Mouse (Mus musculus): ENCODE results near the gene Zfp597. TPM values are rescaled to one million over a fixed set of nuclear protein-coding genes. Genes with fewer than 3 reads are reported as not detected.
"Not testable (repeated sequence)": the region's sequence is repeated elsewhere in the genome, so short reads cannot be mapped to it uniquely, and the experiment has no call there.

Zfp597 gene
- total RNA-seq, 2 experiments from 2014 or later: 31.7 to 32.6 TPM

DNA sequence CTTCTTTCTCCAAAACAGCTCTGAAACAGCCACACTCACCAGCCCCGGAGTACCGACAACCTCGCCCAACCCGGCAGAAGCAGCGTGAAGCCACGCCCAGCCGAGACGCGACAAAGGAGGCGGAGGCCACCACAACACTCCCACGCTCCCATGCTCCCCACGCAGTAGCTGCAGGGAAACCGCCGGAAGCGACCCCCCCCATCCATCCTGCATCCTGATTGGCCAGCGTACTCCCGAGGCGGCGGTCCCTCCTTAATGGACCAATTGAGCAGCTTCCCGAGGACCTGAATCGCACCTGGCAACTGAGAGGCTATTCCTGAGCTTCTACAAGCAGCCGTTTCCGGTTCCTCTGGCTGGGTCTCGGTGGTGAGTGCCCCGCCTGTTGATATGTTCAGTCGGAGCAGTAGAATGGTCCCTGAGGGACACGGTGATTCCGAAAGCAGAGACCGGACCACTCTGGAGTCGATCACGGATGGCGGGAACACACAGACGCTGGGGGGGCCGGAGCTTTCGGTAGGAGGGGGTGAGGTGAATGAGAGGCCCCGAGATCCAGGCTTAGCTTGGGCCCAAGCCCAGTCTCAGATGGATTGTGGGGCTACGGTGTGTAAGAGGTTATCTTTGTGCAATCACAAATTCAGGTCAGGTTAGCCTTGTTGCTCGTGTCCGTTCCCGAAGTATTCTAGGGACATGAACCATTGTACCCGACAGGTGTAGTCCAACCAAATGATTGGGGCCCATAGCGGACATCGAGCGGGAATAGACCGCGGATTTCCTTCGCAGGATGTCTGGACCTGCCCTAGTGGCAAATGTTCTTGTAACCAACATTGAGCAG, 11.9 kb downstream of the Zfp597 start, which contains the start of gene Naa60:
TSS of gene Naa60 (plus strand) at position 160 of the 832 bp plus-strand sequence.
- DNase-seq (ENCODE audit: extremely low spot score in 1 of 2, low spot score in 2 of 2): peak; percentile 90 to 96

DNA sequence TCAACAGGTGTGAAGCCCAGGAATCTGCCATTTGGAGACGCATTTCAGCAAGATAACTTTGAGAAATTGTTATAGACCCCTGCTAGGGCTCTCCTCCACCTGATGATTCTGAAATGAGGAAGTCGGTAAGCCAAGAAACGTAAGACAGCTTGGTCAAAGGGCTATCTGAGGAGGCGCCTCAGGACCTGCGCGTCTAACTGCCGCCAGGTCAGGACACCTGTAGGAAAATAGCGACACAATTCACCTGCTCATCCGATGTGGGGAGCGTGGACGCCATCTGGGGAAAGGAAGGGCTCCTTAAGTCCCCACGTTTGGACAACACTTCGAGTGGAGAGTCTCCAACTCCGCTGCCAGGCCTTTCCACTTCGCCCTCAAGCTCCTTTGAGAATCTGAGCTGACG, 12.5 kb downstream of the Zfp597 start:
- intact Hi-C loops (cut with DNase I): no loop called here
- DNase-seq (ENCODE audit: extremely low spot score in 1 of 2, low spot score in 2 of 2): no peak

More for the DNA sequence above, 11.9 kb downstream of the Zfp597 start, which contains the start of gene Naa60:
- intact Hi-C loops (cut with DNase I): no loop called here

DNA sequence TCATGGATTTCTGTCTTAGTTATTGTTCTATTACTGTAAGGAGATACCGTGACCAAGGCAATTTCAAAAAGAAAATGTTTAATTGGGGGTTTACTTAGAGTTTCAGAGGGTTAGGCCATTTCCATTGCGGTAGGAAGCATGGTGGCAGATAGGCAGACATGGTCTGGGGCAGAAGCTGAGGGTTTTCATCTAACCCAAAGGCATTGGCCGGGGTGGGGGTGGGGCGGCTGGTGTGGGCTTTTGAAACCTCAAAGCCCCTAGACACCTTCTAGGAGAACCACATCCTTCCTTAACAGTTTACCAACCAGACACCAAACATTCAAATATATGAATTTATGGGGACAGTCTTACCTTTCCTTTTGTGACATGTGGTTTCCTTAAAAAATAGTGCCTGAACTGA, 25.1 kb downstream of the Zfp597 start:
- no peak for DNase-seq (ENCODE audit: extremely low spot score in 1 of 2, low spot score in 2 of 2)
- intact Hi-C loops (cut with DNase I): no loop called here

DNA sequence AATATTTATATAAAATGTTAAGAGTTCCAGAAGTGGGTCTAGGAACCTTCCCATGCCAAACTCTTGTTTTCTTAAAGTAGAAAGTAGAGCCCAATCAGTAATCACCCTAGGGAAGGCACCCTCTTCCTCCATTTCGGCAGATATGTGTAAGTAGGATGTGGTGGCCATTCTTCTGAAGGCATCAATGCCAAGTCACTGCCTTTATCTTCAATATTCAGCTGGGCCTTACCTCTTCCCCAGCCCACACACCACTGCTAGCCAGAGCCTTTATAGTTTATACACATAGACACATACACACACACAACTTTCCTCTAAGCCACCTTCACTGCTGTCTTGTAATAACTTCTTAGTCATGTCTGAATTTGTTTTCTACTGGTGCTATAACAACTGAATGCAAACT, 28.6 kb downstream of the Zfp597 start:
- intact Hi-C loops (cut with DNase I): no loop called here
- no peak for DNase-seq (ENCODE audit: extremely low spot score in 1 of 2, low spot score in 2 of 2)

DNA sequence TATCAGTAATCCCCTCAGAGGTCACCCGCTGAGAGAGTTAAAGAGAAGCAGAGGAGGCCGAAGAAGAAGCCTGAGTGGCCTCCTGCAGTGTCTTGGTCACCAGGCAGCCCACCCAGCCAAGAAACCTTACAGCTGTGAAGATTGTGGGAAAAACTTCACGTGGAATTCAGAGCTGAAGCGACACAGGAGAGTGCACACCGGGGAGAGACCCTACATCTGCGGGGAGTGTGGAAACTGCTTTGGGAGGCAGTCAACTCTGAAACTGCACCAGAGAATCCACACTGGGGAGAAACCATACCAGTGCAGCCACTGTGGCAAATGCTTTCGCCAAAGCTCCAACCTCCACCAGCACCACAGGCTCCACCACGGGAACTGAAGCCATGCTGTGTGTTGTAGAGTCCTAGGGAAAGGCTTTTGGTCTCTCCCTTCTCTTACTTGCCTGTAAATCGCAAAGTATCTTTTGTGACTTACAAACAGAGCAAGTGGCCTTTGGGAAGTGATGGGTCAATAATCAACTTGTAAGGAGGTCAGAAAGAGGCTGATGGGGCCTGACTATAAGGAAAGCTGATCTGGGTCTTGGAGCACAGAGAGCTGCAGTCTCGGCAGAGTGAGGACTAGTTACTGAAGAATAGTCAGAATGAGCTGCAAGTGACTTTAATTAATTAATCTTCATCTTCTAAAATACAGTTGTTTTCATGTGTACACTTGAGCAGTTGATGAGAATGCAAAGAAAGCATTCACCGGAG, 29.8 kb downstream of the Zfp597 start:
- intact Hi-C loops (cut with DNase I): no loop called here

DNA sequence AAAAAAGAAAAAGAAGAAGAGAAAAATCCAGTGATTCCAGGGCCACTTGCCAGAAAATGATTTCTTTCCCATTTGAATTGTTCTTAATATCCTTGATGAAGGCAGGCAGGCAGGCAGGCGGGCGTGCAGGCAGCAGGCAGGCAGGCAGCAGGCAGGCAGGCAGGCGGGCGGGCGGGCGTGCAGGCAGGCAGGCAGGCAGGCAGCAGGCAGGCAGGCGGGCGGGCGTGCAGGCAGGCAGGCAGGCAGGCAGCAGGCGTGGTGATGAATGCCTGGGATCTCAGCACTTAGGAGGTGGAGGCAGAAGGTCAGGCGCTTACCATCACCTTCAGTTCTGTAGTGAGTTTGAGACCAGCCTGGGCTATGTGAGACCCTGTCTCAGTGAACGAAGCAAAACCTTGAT, 31.8 kb downstream of the Zfp597 start:
- intact Hi-C loops (cut with DNase I): no loop called here
- no peak for DNase-seq (ENCODE audit: extremely low spot score in 1 of 2, low spot score in 2 of 2)

More for the DNA sequence above, 29.8 kb downstream of the Zfp597 start:
- no peak for DNase-seq (ENCODE audit: extremely low spot score in 1 of 2, low spot score in 2 of 2)

DNA sequence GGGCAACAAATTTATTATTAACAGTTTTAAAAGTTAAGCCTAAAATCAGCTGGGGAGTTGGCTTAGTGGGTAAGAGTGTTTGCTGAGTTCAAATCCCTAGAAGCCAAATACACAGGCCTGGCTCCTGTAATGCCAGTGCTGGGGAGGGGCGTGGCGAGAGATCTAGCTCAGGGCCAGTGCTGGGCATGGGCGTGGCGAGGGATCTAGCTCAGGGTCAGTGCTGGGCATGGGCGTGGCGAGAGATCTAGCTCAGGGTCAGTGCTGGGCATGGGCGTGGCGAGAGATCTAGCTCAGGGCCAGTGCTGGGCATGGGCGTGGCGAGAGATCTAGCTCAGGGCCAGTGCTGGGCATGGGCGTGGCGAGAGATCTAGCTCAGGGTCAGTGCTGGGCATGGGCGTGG, 33.1 kb downstream of the Zfp597 start:
- intact Hi-C loops (cut with DNase I); DNase-seq (ENCODE audit: extremely low spot score in 1 of 2, low spot score in 2 of 2): not testable (repeated sequence)

DNA sequence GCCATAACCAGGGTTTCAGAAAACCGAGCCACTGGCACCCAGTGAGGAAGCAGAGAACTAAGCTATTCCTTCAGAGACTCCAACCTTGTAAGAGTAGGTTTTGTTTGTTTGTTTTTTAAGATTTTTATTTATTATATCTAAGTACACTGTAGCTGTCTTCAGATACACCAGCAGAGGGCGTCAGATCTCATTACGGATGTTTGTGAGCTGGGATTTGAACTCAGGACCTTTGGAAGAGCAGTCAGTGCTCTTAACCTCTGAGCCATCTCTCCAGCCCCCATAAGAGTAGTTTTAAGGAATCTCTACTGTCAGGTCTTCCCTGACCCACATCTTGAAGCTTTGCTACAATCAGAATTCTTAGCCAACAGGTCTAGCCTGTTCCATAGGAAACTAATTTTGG, 35.9 kb downstream of the Zfp597 start:
- intact Hi-C loops (cut with DNase I): no loop called here
- DNase-seq (ENCODE audit: extremely low spot score in 1 of 2, low spot score in 2 of 2): no peak

DNA sequence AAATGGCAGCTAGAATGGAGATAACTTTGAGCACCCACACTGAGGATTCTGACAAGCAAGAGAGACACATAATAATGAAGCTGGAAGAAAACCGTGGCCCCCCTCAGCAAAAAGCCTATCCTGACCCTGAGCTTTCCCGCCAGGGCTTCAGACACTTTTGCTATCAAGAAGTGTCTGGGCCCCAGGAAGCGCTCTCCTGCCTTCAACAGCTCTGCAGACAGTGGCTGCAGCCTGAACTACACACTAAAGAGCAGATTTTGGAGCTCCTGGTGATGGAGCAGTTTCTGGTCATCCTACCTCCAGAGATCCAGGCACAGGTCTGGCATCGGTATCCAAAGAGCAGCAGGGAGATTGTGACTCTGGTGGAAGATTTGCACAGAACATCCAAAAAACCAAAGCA, 36.5 kb downstream of the Zfp597 start:
- no peak for DNase-seq (ENCODE audit: extremely low spot score in 1 of 2, low spot score in 2 of 2)
- intact Hi-C loops (cut with DNase I): no loop called here

DNA sequence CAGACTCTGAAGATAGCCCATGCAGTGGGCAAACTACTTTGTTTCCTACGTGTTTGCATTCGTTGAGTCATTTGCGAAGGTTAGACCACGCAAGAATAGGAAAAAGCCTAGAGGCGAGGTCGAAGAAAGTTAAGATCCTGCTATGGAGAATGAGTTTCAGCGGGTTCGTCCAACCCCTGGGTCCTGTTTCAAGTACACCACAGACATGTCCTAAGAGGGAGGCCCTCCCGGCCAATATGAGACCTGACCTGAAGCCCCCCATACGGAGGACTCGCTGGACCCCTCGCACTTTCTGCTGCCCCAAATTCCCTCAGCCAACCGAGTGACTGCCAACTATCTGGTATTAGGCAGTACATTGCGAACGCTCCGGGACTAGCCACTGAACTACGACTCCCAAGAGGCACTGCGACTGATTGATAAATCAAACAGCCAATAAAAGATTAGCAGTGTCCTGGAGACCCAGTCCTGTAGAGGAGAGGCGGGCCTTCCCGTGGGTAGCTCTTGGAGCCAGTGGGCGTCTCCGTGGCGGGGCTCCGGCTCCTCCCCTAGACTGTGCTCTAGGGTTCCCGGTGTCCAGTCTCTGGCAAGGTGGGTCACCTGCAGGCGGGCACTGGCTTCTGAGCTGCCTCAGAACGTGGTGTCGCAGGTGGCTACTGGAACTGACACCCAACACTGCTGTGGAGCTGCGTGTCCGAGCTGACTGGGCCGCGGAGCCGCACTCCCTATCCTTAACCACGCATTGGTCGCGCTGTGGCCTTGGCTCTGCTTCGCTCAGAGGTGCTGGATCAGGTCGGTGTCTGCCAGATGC, 37.4 kb downstream of the Zfp597 start, which contains the start of gene Zfp174:
TSS of gene Zfp174 (plus strand) at position 558 of the 808 bp plus-strand sequence.
- peak; percentile 95 to 97 for DNase-seq (ENCODE audit: extremely low spot score in 1 of 2, low spot score in 2 of 2)
- intact Hi-C loops (cut with DNase I): no loop called here

DNA sequence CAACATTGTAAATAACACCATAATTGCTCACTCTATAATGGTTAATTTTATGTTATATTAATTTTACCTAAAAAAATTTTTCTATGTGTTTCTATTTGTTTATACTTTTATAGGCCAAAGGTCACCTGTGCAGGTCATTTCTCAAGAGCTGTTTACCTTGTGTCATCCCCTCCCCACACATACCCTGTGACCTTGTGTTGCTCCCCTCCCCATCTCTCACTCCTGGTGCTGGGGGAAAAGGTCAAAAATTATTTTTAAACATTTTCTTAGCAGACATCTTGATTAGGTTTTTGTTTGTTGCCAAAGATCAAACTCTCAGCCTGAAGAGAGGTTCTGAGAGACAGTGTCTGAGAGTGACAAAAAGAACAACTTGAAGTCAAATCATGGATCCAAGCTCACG, 40.6 kb downstream of the Zfp597 start:
- DNase-seq (ENCODE audit: extremely low spot score in 1 of 2, low spot score in 2 of 2): no peak
- intact Hi-C loops (cut with DNase I): no loop called here

DNA sequence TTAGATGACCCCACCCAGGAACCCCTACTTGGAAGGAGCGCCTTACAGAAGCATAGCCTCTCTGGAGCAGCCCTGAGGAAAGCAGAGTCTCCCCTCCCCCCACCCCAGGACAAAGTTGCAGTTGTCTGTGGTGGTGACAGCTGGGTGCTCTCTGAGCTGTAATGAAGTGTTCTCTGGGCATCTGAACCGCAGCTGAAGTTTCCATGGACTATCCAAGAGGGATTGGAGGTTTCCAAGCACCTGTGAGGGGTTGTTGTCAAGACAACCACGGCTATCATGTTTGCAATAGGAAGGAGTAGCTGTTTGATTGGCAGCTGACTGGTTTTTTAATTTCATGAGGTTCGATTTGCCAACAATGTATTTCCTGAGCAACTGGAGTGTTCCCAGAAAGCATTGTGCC, 41.4 kb downstream of the Zfp597 start:
- intact Hi-C loops (cut with DNase I): no loop called here

DNA sequence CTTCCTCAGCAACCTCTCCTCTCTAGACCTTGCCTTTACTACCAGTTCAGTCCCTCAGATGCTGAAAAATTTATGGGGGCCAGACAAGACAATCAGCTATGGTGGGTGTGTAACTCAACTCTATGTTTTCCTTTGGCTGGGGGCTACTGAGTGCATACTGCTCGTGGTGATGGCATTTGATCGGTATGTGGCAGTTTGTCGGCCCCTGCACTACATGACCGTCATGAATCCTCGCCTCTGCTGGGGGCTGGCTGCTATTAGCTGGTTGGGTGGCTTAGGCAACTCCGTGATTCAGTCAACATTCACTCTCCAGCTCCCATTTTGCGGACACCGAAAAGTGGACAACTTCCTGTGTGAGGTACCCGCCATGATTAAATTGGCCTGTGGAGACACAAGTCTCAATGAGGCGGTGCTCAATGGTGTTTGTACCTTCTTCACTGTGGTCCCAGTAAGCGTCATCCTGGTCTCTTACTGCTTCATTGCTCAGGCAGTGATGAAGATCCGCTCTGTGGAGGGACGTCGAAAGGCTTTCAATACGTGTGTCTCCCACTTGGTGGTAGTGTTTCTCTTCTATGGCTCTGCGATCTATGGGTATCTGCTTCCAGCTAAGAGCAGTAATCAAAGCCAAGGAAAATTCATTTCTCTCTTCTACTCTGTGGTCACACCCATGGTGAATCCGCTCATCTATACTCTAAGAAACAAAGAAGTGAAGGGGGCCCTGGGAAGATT, 45.0 kb downstream of the Zfp597 start:
- intact Hi-C loops (cut with DNase I): no loop called here

More for the DNA sequence above, 41.4 kb downstream of the Zfp597 start:
- DNase-seq (ENCODE audit: extremely low spot score in 1 of 2, low spot score in 2 of 2): no peak

DNA sequence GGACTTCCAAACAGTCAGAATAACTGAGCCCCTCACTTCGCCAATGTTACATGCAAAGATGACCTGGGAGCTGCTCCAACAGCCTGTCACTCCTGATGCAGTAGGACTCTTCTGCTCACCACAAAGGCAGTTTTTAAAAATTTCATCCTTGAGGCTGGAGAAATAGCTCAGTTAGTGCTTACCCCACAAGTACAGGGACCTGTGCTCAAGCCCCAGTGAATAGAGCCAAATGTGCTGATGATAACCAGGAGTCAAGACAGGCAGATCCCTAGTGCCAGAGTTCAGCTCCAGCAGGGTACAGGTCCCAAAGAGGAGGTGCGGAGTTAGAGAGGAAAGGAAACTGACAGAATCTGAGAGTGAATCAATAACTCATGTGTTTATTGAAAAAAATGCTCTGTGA, 48.9 kb downstream of the Zfp597 start:
- no peak for DNase-seq (ENCODE audit: extremely low spot score in 1 of 2, low spot score in 2 of 2)
- intact Hi-C loops (cut with DNase I): no loop called here

More for the DNA sequence above, 45.0 kb downstream of the Zfp597 start:
- DNase-seq (ENCODE audit: extremely low spot score in 1 of 2, low spot score in 2 of 2): no peak

DNA sequence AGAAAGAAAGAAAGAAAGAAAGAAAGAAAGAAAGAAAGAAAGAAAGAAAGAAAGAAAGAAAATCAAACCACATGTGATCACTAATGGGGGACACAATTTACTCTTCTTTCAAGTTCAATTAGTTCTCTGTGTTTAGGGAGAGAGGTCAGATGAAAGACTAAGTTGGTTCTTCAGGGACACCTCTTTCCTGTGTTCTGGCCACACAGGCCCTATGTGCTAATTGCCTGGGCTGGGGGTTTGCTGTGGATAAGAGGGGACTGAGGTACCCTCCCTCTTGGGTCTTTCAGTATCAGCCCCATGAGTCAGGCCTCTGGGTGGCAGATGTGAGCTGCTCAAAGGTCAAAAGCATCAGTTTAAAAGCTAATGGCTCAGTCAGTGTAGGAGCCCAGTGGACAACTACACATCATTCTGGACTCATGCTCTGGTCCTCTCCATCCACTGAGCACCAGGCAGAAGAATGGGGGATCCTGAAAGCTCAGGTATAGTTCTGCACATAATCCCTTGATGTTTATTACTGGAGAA, 53.7 kb downstream of the Zfp597 start, which contains the start of gene Olfr15:
TSS of gene Olfr15 (plus strand) at position 291 of the 522 bp plus-strand sequence.
- DNase-seq (ENCODE audit: extremely low spot score in 1 of 2, low spot score in 2 of 2): no peak
- intact Hi-C loops (cut with DNase I): no loop called here

DNA sequence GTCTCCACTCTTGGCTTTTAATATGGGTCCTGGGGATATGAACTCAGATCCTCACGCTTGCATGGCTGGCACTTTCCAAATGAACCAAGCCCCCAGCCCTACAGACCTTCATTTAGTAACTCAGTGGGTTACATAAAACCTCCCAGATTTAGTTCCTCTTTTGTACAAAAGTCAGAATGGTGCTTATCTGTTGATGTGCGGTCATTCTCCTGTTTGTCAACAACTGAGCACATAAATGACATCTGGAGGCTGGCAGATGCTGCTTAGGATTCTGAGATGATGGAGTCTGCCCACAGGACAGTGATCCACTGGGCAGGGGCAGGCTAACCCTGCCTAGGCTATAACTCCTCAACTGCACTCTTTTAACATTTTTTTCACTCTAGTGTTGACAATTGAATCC, 54.6 kb downstream of the Zfp597 start:
- intact Hi-C loops (cut with DNase I): no loop called here
- DNase-seq (ENCODE audit: extremely low spot score in 1 of 2, low spot score in 2 of 2): no peak

DNA sequence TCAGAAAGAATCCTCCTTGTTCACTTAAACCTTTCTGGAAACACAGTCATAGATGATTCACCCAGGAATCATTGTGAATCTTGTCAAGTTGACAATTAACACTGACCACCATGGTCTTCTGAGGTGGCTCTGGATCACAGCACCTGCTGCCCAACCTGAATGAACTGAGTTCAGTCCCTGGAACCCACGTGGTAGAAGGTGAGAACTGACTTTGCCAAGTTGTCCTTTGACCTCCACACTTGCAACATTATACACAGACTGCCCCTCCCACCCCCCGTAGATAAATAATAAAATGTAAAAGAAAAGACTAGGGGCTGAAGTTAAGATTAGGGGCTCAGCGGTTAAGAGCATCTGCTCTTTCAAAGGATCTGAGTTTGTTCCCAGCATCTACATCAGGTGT, 56.3 kb downstream of the Zfp597 start:
- no peak for DNase-seq (ENCODE audit: extremely low spot score in 1 of 2, low spot score in 2 of 2)
- intact Hi-C loops (cut with DNase I): no loop called here

DNA sequence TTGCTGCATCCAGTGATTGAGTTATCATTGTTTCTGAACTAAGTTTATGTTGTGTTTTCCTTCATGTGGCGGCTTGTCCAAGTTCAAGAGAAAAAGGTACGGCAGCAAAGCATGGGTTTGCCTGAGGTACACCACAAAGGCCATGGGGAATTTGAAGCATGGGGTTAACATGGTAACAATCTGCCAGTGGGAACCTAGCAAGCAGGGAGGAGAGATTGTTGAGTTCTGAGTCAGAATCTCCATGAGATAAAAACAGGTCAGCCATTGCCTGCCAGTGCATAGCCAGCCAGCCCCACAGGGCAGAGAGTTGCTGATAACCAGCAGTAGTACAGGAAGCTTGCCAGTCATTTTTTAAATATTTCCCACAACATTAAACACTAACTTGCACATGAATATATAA, 64.2 kb downstream of the Zfp597 start:
- intact Hi-C loops (cut with DNase I): no loop called here
- DNase-seq (ENCODE audit: extremely low spot score in 1 of 2, low spot score in 2 of 2): no peak

Data from left cerebral cortex, postnatal 10 days (tissue).